Mouse (Mus musculus) spleen, adult 2 months (tissue): ENCODE results near the gene Hspb11.

Source experiments
- CTCF ChIP-seq: fragments of 200-500 bp; IDR thresholded peaks from 2 replicates; pipeline ENCODE4 v1.5.1; 2011; ENCODE audit warnings: mild to moderate bottlenecking, inconsistent platforms; ENCODE audit not compliant: insufficient read depth, insufficient read length, insufficient replicate concordance; ENCODE audit errors: extremely low read depth
- POLR2A ChIP-seq: fragments of 200-500 bp; IDR thresholded peaks from 2 replicates; pipeline ENCODE4 v1.6.1; 2011; ENCODE audit warnings: low read depth, low read length, inconsistent platforms

DNA sequence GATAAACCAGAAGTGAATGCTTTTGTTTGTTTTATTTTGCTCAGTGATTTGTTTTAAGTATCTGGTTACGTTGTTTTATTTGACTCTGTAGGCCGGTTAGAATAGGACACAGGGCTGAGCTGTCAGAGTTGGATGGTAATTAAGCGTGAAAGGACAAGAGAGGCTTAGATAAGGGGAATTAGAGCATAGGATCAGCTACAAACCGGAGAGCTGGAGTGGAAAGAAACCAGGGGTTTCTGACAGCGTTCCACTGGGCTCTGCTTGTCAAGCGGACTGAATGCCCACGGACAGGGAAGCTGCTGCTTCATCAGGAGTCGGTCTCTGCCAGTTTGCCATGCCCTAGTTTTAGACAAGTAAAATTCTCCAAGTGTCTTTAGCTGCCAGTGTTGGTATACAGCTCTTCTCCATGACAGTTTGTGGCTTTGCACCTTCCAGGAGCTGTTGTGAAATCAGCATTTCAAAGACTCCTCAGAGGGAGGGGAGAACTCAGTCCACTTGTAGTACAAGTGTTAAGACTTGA lies 24.9 kb downstream of the Hspb11 start:
- no peak for TF ChIP-seq CTCF
- no peak for TF ChIP-seq POLR2A
